8 mouse cellular contexts compared by ENCODE assay signal in genomic region chrX:106171106-106171852, GRCm38 (mm10). TPM values are rescaled to one million over a fixed set of nuclear protein-coding genes. Genes with fewer than 3 reads are reported as not detected.
DNase-seq lines count a peak whose midpoint lies in the region; ATAC-seq and TF ChIP-seq lines count a peak whose summit lies in the region.

No protein-coding gene starts in this region.

- DNase-seq in gastrocnemius, postnatal 10 days = peak; percentile 67
- DNase-seq in induced T-regulatory cell, adult 2 months (ENCODE audit: low read depth) = peak; percentile 86
- peak; percentile 25 to 78 for DNase-seq in left cerebral cortex, adult 9 months (ENCODE audit: low spot score in 2 of 2)
- peak; percentile 76 for DNase-seq in right cerebral cortex, postnatal 14 days
- DNase-seq in urinary bladder, postnatal 25 days (ENCODE audit: low spot score) = peak; percentile 50

- peak; percentile 73 for TF ChIP-seq CTCF in cortical plate, adult 2 months (IDR thresholded peaks at IDR 0.05; ENCODE audit: extremely low read depth, insufficient read depth, low read length)

- no peak for TF ChIP-seq POLR2A in cortical plate, adult 2 months (IDR thresholded peaks at IDR 0.05; ENCODE audit: extremely low read depth, insufficient read depth, low read length)

- no peak overlapping the region for H3K4me3 ChIP-seq in cortical plate, adult 2 months (ENCODE audit: insufficient read depth, low read length)

- H3K27ac ChIP-seq in cortical plate, adult 2 months (ENCODE audit: insufficient read depth, low read length) = no peak overlapping the region

- ATAC-seq in activated CD4-positive, CD25-positive, alpha-beta regulatory T cell, adult 4 months = peak; percentile 84
- ATAC-seq in megakaryocyte progenitor cell, adult 5-6 weeks (replicated peaks; ENCODE audit: poor library complexity) = peak; percentile 100

- no peaks in the 10 kb centered on the region for H3K4me1 ChIP-seq in cortical plate, adult 2 months (ENCODE audit: control insufficient read depth, insufficient read depth, low read length)

RNA-seq across cellular contexts. Expression of gene Pgk1, which starts 15.6 kb away (rescaled TPM):
- 100 to 1,000 TPM; 156 to 220 TPM for polyA plus RNA-seq in activated CD4-positive, CD25-positive, alpha-beta regulatory T cell, adult 4 months (2017; shearing (Covaris generic))
- 468 and 503 TPM in 2 replicates for polyA plus RNA-seq in cortical plate, adult 2 months (2012; rRNA removed)
- 1,000 to 10,000 TPM; 1,018 to 1,356 TPM for total RNA-seq in gastrocnemius, postnatal 10 days (2021)
- total RNA-seq in megakaryocyte progenitor cell, adult 5-6 weeks (2015) = 406 and 427 TPM in 2 replicates
- total RNA-seq in megakaryocyte progenitor cell, adult 5-6 weeks (2017) = 339 and 366 TPM in 2 replicates

RNA-seq across cellular contexts. Expression of gene Tlr13, which starts 28.3 kb away (rescaled TPM):
- under 1 TPM in 1 of 2 experiments, not detected in 1; 0.18 TPM for polyA plus RNA-seq in activated CD4-positive, CD25-positive, alpha-beta regulatory T cell, adult 4 months (2017; shearing (Covaris generic))
- 1.2 and 1.3 TPM in 2 replicates for polyA plus RNA-seq in cortical plate, adult 2 months (2012; rRNA removed)
- under 1 TPM; 0.70 to 0.82 TPM for total RNA-seq in gastrocnemius, postnatal 10 days (2021)
- 1.3 and 1.6 TPM in 2 replicates for total RNA-seq in megakaryocyte progenitor cell, adult 5-6 weeks (2015)
- 1.00 and 1.4 TPM in 2 replicates for total RNA-seq in megakaryocyte progenitor cell, adult 5-6 weeks (2017)

RNA-seq across cellular contexts. Expression of gene Taf9b, which starts 49.7 kb away (rescaled TPM):
- polyA plus RNA-seq in activated CD4-positive, CD25-positive, alpha-beta regulatory T cell, adult 4 months (2017; shearing (Covaris generic)) = 10 to 100 TPM; 54.7 to 60.5 TPM
- polyA plus RNA-seq in cortical plate, adult 2 months (2012; rRNA removed) = 26.6 and 29.2 TPM in 2 replicates
- 1 to 10 TPM; 8.7 to 9.5 TPM for total RNA-seq in gastrocnemius, postnatal 10 days (2021)
- 6.4 and 11.1 TPM in 2 replicates for total RNA-seq in megakaryocyte progenitor cell, adult 5-6 weeks (2015)
- 1.0 and 4.1 TPM in 2 replicates for total RNA-seq in megakaryocyte progenitor cell, adult 5-6 weeks (2017)
